Mouse (Mus musculus): ENCODE data around the gene Galnt17. TPM values are rescaled to one million over a fixed set of nuclear protein-coding genes. Genes with fewer than 3 reads are reported as not detected.
A peak's percentile ranks its signal among the peaks of the same experiment; 100 is the strongest.

Galnt17 gene
- total and polyA plus RNA-seq, 2 experiments = 0.01 to 0.09 TPM

- Histone ChIP-seq H3K79me2 (ENCODE audit: control insufficient read depth, insufficient read depth, low read length) (no peaks in the 10 kb centered on the region), H3K27me3 (ENCODE audit: control insufficient read depth, insufficient read depth, low read length) (no peaks in the 10 kb centered on the region), H3K4me1 (ENCODE audit: control insufficient read depth, insufficient read depth, low read length) (no peaks in the 10 kb centered on the region), H3K4me3 (ENCODE audit: insufficient read depth, low read depth, low read length) (no peak overlapping the region), H3K36me3 (ENCODE audit: control insufficient read depth, insufficient read depth, low read length) (no peaks in the 10 kb centered on the region), H3K9ac (ENCODE audit: low read depth, low read length) (no peak overlapping the region), H3K27ac (replicated peaks; ENCODE audit: insufficient read depth, low read depth, low read length) (no peak overlapping the region)
- TF ChIP-seq POLR2A (IDR thresholded peaks at IDR 0.05; ENCODE audit: extremely low read depth, insufficient read depth, low read length) (no peak), CTCF (IDR thresholded peaks at IDR 0.05; ENCODE audit: low read depth, low read length) (no peak)
- 81% methylated on average over 3 of the region's 3 CpGs for WGBS
- no peak for DNase-seq (ENCODE audit: extremely low read depth, low read depth, low spot score)
Observed at GRCm38 (mm10) chr5:130875391-130875790, 432.9 kb downstream of the Galnt17 start.

DNA sequence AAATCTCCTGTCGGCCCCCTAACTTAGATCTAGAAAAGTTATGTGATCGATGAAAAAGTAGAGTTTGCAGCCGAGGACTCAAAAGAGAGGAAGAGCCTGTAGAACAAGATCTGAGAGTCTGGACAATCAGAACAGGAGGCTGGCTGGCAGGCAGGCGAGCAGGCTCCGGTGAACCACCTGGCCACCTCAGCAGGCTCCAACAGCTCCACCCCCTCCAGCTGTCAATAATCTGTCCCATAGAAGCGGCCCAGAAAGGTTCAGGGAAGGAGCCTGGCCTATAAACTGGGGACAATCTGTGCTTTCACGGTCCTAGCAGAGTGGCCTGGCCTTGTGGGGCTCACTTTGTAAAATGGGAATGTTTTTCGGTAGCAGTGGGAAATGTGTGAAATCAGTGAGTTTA, 437.2 kb downstream of the Galnt17 start:
- no peak overlapping the region for H3K4me3 ChIP-seq (ENCODE audit: insufficient read depth, low read depth, low read length)
- H3K36me3 ChIP-seq (ENCODE audit: control insufficient read depth, insufficient read depth, low read length) = no peaks in the 10 kb centered on the region
- WGBS = 53% methylated on average over 8 of the region's 8 CpGs

GRCm38 (mm10) chr5:130869869-130870268, 438.4 kb downstream of the Galnt17 start:
- Histone ChIP-seq H3K36me3 (ENCODE audit: control insufficient read depth, insufficient read depth, low read length) (no peaks in the 10 kb centered on the region), H3K27ac (replicated peaks; ENCODE audit: insufficient read depth, low read depth, low read length) (no peak overlapping the region), H3K4me3 (ENCODE audit: insufficient read depth, low read depth, low read length) (no peak overlapping the region), H3K27me3 (ENCODE audit: control insufficient read depth, insufficient read depth, low read length) (no peaks in the 10 kb centered on the region), H3K79me2 (ENCODE audit: control insufficient read depth, insufficient read depth, low read length) (no peaks in the 10 kb centered on the region), H3K9ac (ENCODE audit: low read depth, low read length) (no peak overlapping the region), H3K4me1 (ENCODE audit: control insufficient read depth, insufficient read depth, low read length) (no peaks in the 10 kb centered on the region)
- WGBS = 76% methylated on average over 1 of the region's 1 CpGs
- no peak for DNase-seq (ENCODE audit: extremely low read depth, low read depth, low spot score)
- TF ChIP-seq POLR2A (IDR thresholded peaks at IDR 0.05; ENCODE audit: extremely low read depth, insufficient read depth, low read length) (no peak), CTCF (IDR thresholded peaks at IDR 0.05; ENCODE audit: low read depth, low read length) (peak; percentile 48)

More for the DNA sequence above, 437.2 kb downstream of the Galnt17 start:
- H3K79me2 ChIP-seq (ENCODE audit: control insufficient read depth, insufficient read depth, low read length) = no peaks in the 10 kb centered on the region
- TF ChIP-seq POLR2A (IDR thresholded peaks at IDR 0.05; ENCODE audit: extremely low read depth, insufficient read depth, low read length) = no peak
- TF ChIP-seq CTCF (IDR thresholded peaks at IDR 0.05; ENCODE audit: low read depth, low read length) = no peak
- no peak overlapping the region for H3K27ac ChIP-seq (replicated peaks; ENCODE audit: insufficient read depth, low read depth, low read length)
- no peak overlapping the region for H3K9ac ChIP-seq (ENCODE audit: low read depth, low read length)
- no peaks in the 10 kb centered on the region for H3K4me1 ChIP-seq (ENCODE audit: control insufficient read depth, insufficient read depth, low read length)
- no peak for DNase-seq (ENCODE audit: extremely low read depth, low read depth, low spot score)
- H3K27me3 ChIP-seq (ENCODE audit: control insufficient read depth, insufficient read depth, low read length) = no peaks in the 10 kb centered on the region

- no peak overlapping the region for H3K9ac ChIP-seq (ENCODE audit: low read depth, low read length)
- no peak overlapping the region for H3K27ac ChIP-seq (replicated peaks; ENCODE audit: insufficient read depth, low read depth, low read length)
- WGBS = 70% methylated on average over 5 of the region's 5 CpGs
- no peaks in the 10 kb centered on the region for H3K27me3 ChIP-seq (ENCODE audit: control insufficient read depth, insufficient read depth, low read length)
- TF ChIP-seq CTCF (IDR thresholded peaks at IDR 0.05; ENCODE audit: low read depth, low read length) = 0 out of 2 replicates have a peak, but pooled peaks have one; percentile 15
- TF ChIP-seq POLR2A (IDR thresholded peaks at IDR 0.05; ENCODE audit: extremely low read depth, insufficient read depth, low read length) = no peak
- no peak for DNase-seq (ENCODE audit: extremely low read depth, low read depth, low spot score)
- H3K4me3 ChIP-seq (ENCODE audit: insufficient read depth, low read depth, low read length) = no peak overlapping the region
- no peaks in the 10 kb centered on the region for H3K79me2 ChIP-seq (ENCODE audit: control insufficient read depth, insufficient read depth, low read length)
- no peaks in the 10 kb centered on the region for H3K36me3 ChIP-seq (ENCODE audit: control insufficient read depth, insufficient read depth, low read length)
- H3K4me1 ChIP-seq (ENCODE audit: control insufficient read depth, insufficient read depth, low read length) = peaks cover 8% of the 10 kb centered on the region
Observed at GRCm38 (mm10) chr5:130862302-130862701, 446.0 kb downstream of the Galnt17 start.

DNA sequence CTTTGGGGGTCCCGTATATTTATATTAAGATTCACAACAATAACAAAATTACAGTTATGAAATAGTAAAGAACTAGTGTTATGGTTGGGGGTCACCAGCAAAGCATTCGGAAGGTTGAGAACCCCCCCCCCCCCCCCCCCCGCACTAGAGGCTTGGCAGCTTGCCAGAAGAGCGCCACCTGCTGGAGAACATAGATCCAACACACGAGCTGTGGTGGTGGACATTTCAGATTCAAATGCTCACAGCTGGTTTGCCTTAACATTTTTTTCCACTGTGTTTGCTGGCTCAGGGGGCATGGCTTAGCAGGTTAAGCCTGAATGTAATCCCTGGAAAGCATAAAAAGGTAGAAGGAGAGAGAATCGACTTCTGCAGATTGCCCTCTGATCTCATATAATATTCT, 448.6 kb downstream of the Galnt17 start:
- Histone ChIP-seq H3K9ac (ENCODE audit: low read depth, low read length) (no peak overlapping the region), H3K27me3 (ENCODE audit: control insufficient read depth, insufficient read depth, low read length) (no peaks in the 10 kb centered on the region), H3K27ac (replicated peaks; ENCODE audit: insufficient read depth, low read depth, low read length) (peak overlapping the region; percentile 97), H3K4me1 (ENCODE audit: control insufficient read depth, insufficient read depth, low read length) (peaks cover 10% of the 10 kb centered on the region), H3K4me3 (ENCODE audit: insufficient read depth, low read depth, low read length) (no peak overlapping the region), H3K79me2 (ENCODE audit: control insufficient read depth, insufficient read depth, low read length) (no peaks in the 10 kb centered on the region), H3K36me3 (ENCODE audit: control insufficient read depth, insufficient read depth, low read length) (no peaks in the 10 kb centered on the region)
- WGBS = 43% methylated on average over 6 of the region's 6 CpGs
- TF ChIP-seq CTCF (IDR thresholded peaks at IDR 0.05; ENCODE audit: low read depth, low read length) (peak; percentile 54; the same call in 1 of the 2 replicates), POLR2A (IDR thresholded peaks at IDR 0.05; ENCODE audit: extremely low read depth, insufficient read depth, low read length) (no peak)
- DNase-seq (ENCODE audit: extremely low read depth, low read depth, low spot score) = no peak

- Histone ChIP-seq H3K36me3 (ENCODE audit: control insufficient read depth, insufficient read depth, low read length) (no peaks in the 10 kb centered on the region), H3K4me3 (ENCODE audit: insufficient read depth, low read depth, low read length) (peak overlapping the region; percentile 47), H3K9ac (ENCODE audit: low read depth, low read length) (peak overlapping the region; percentile 70), H3K27ac (replicated peaks; ENCODE audit: insufficient read depth, low read depth, low read length) (peak overlapping the region; percentile 98), H3K79me2 (ENCODE audit: control insufficient read depth, insufficient read depth, low read length) (no peaks in the 10 kb centered on the region), H3K27me3 (ENCODE audit: control insufficient read depth, insufficient read depth, low read length) (no peaks in the 10 kb centered on the region), H3K4me1 (ENCODE audit: control insufficient read depth, insufficient read depth, low read length) (peaks cover 10% of the 10 kb centered on the region)
- peak; percentile 97 for DNase-seq (ENCODE audit: extremely low read depth, low read depth, low spot score)
- 19% methylated on average over 3 of the region's 3 CpGs for WGBS
- TF ChIP-seq POLR2A (IDR thresholded peaks at IDR 0.05; ENCODE audit: extremely low read depth, insufficient read depth, low read length) (0 out of 2 replicates have a peak, but pooled peaks have one; percentile 6), CTCF (IDR thresholded peaks at IDR 0.05; ENCODE audit: low read depth, low read length) (no peak)
Observed at GRCm38 (mm10) chr5:130858706-130859105, 449.6 kb downstream of the Galnt17 start.

All from liver, adult 2 months (tissue).